Mouse (Mus musculus) kidney, adult 2 months (tissue): ENCODE data around the gene Maml3.

Experiments used
- CTCF ChIP-seq: fragments of 200-500 bp; conservative IDR thresholded peaks from 2 replicates; pipeline ENCODE4 v1.5.1; 2011; ENCODE audit warnings: low read depth, mild to moderate bottlenecking, control low read depth, low read length, moderate library complexity, mixed read lengths; ENCODE audit not compliant: insufficient read depth, insufficient read length
- POLR2A ChIP-seq: fragments of 200-500 bp; IDR thresholded peaks from one replicate; pipeline ENCODE4 v1.6.1; 2011; ENCODE audit warnings: low read depth, low read length, control low read depth

DNA sequence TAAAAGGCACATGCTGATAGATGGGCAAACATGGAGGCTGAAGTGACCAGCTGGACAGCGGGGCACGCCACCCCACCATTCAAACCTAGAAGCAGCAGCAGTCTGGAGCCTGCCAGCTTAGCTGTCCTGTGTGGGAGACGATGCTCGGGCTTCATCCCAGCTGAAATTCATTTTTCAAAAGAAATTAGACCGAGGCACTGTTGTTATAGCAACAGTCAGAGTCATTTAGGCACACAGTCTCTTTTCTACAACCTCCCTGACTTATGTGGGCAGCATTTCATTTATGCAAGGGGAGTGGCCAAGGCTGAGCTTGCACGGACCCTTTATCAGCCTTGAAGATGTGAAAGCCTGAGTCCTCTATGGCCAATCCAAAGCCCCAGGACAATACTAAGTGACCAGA lies 234.9 kb downstream of the Maml3 start:
- no peak for TF ChIP-seq POLR2A
- no peak for TF ChIP-seq CTCF
